ENCODE assay signal across 8 mouse cellular contexts in genomic region chr7:31041662-31042315, GRCm38 (mm10). TPM values are rescaled to one million over a fixed set of nuclear protein-coding genes. Genes with fewer than 3 reads are reported as not detected.
DNase-seq lines count a peak whose midpoint lies in the region; TF ChIP-seq lines count a peak whose summit lies in the region.

No protein-coding gene starts in this region.

- DNase-seq in CH12.LX (ENCODE audit: extremely low read depth): peak; percentile 46
- peak; percentile 27 for DNase-seq in brain, adult 2 months (ENCODE audit: low read depth, low spot score)
- DNase-seq in heart, embryonic 10.5 days (ENCODE audit: low spot score): no peak
- DNase-seq in kidney, adult 9 months: peak; percentile 49
- DNase-seq in lung, postnatal 25 days (ENCODE audit: low spot score): peak; percentile 79
- DNase-seq in spleen, adult 18-20 months: peak; percentile 66 to 69
- no peak for DNase-seq in left cerebral cortex, postnatal 25 days (ENCODE audit: low spot score in 2 of 2)
- no peak for DNase-seq in right cerebral cortex, adult 18-20 months

- 6% methylated on average over 28 of the region's 28 CpGs for WGBS in heart, embryonic 10.5 days

- peak; percentile 60; the same call in 1 of the 2 replicates for TF ChIP-seq POLR2A in CH12.LX (IDR thresholded peaks at IDR 0.05; ENCODE audit: low read depth, low read length)

- H3K4me2 ChIP-seq in CH12.LX (ENCODE audit: insufficient read depth, low read depth, poor library complexity, severe bottlenecking): peak overlapping the region; percentile 48

- H3K9me3 ChIP-seq in CH12.LX (replicated peaks; ENCODE audit: low read length): no peaks in the 10 kb centered on the region
- H3K9me3 ChIP-seq in heart, embryonic 10.5 days: no peaks in the 10 kb centered on the region

- H3K9ac ChIP-seq in CH12.LX (ENCODE audit: insufficient read depth, low read depth): peak overlapping the region; percentile 26; the same call in 1 of the 2 replicates

- peak; percentile 34; the same call in 1 of the 2 replicates for TF ChIP-seq EP300 in CH12.LX (IDR thresholded peaks at IDR 0.05; ENCODE audit: low read length)

- dilution Hi-C loops in CH12.LX (cut with MboI; ENCODE audit: extremely low pct_ligation_motif_present, extremely low pct_unique_long_range_greater_than_20kb, low sequenced_read_pairs): no loop called here

- in situ Hi-C loops in CH12.LX (cut with MboI; ENCODE audit: low pct_ligation_motif_present, low pct_unique_long_range_greater_than_20kb, low sequenced_read_pairs): no loop called here

- H3K4me1 ChIP-seq in CH12.LX (ENCODE audit: control insufficient read depth in 1 of 2, insufficient read depth in 2 of 2): peaks cover 3 to 36% of the 10 kb centered on the region in 2 experiments
- H3K4me1 ChIP-seq in heart, embryonic 10.5 days: peaks cover 14% of the 10 kb centered on the region

- H3K27me3 ChIP-seq in CH12.LX (replicated peaks): peaks cover 22% of the 10 kb centered on the region
- peaks cover 59% of the 10 kb centered on the region for H3K27me3 ChIP-seq in heart, embryonic 10.5 days (ENCODE audit: insufficient read depth, poor library complexity, severe bottlenecking)

- H3K36me3 ChIP-seq in CH12.LX (replicated peaks in 1 of 2; ENCODE audit: control insufficient read depth in 1 of 2, insufficient read depth in 1 of 2, low read length in 1 of 2): peaks cover 0 to 25% of the 10 kb centered on the region in 2 experiments
- H3K36me3 ChIP-seq in heart, embryonic 10.5 days: no peaks in the 10 kb centered on the region

- intact Hi-C loops in left cerebral cortex, postnatal 25 days (cut with DNase I): no loop called here

- no peaks in the 10 kb centered on the region for H3K79me2 ChIP-seq in CH12.LX (replicated peaks; ENCODE audit: control insufficient read depth, extremely low read depth, insufficient read depth, poor library complexity, severe bottlenecking)

- no peak for TF ChIP-seq CTCF in CH12.LX (conservative IDR thresholded peaks at IDR 0.05 in 1 of 2, IDR thresholded peaks at IDR 0.05 in 1 of 2; ENCODE audit: low read depth in 2 of 2, low read length in 2 of 2)

- no peak for TF ChIP-seq RAD21 in CH12.LX (IDR thresholded peaks at IDR 0.05; ENCODE audit: low read depth, low read length)

- no peak overlapping the region for H3K27ac ChIP-seq in CH12.LX (ENCODE audit: insufficient read depth, low read depth)
- peak overlapping the region; percentile 73 for H3K27ac ChIP-seq in heart, embryonic 10.5 days

- H3K4me3 ChIP-seq in CH12.LX (replicated peaks in 1 of 3; ENCODE audit: low read depth in 2 of 3, low read length in 2 of 3, poor library complexity in 1 of 3): peak overlapping the region; percentile 58 to 73 (median 71)
- H3K4me3 ChIP-seq in heart, embryonic 10.5 days: peak overlapping the region; percentile 53

TF ChIP-seq in CH12.LX, 34 proteins besides CTCF, POLR2A, EP300 and RAD21:
- TF ChIP-seq ZC3H11A (IDR thresholded peaks at IDR 0.05; ENCODE audit: low read depth, low read length) (no peak), MAFK (IDR thresholded peaks at IDR 0.05; ENCODE audit: insufficient replicate concordance, low read length) (no peak), ZMIZ1 (IDR thresholded peaks at IDR 0.05; ENCODE audit: low read depth, low read length) (peak; percentile 50; the same call in 1 of the 2 replicates), JUN (IDR thresholded peaks at IDR 0.05; ENCODE audit: insufficient read depth, low read depth, low read length) (no peak), ETS1 (conservative IDR thresholded peaks at IDR 0.05; ENCODE audit: low read depth, low read length) (peak; percentile 50; the same call in 1 of the 2 replicates), IRF4 (IDR thresholded peaks at IDR 0.05; ENCODE audit: low read depth, low read length) (0 out of 2 replicates have a peak, but pooled peaks have one; percentile 36), MEF2A (IDR thresholded peaks at IDR 0.05; ENCODE audit: borderline replicate concordance, low read depth, low read length) (peak; percentile 65; the same call in 1 of the 2 replicates), KAT2A (IDR thresholded peaks at IDR 0.05; ENCODE audit: insufficient replicate concordance, low read length) (no peak), PAX5 (IDR thresholded peaks at IDR 0.05; ENCODE audit: low read length) (no peak), UBTF (IDR thresholded peaks at IDR 0.05; ENCODE audit: low read depth, low read length) (no peak), CHD2 (IDR thresholded peaks at IDR 0.05; ENCODE audit: low read length) (no peak), BHLHE40 (IDR thresholded peaks at IDR 0.05; ENCODE audit: low read depth, low read length) (no peak), JUND (conservative IDR thresholded peaks at IDR 0.05; ENCODE audit: low read depth, low read length) (no peak), USF1 (IDR thresholded peaks at IDR 0.05; ENCODE audit: low read depth, low read length) (no peak), ZNF384 (IDR thresholded peaks at IDR 0.05; ENCODE audit: low read depth, low read length) (no peak), USF2 (conservative IDR thresholded peaks at IDR 0.05; ENCODE audit: low read depth, low read length) (no peak), TBP (conservative IDR thresholded peaks at IDR 0.05; ENCODE audit: low read depth, low read length) (no peak), TCF12 (IDR thresholded peaks at IDR 0.05; ENCODE audit: low read depth, low read length) (0 out of 2 replicates have a peak, but pooled peaks have one; percentile 11), CHD1 (IDR thresholded peaks at IDR 0.05; ENCODE audit: low read depth, low read length) (0 out of 2 replicates have a peak, but pooled peaks have one; percentile 67), MAX (IDR thresholded peaks at IDR 0.05; ENCODE audit: low read length) (0 out of 2 replicates have a peak, but pooled peaks have one; percentile 15), MXI1 (IDR thresholded peaks at IDR 0.05; ENCODE audit: low read depth, low read length) (peak; percentile 80), GABPA (IDR thresholded peaks at IDR 0.05; ENCODE audit: insufficient replicate concordance, low read depth, low read length) (no peak), ZKSCAN1 (IDR thresholded peaks at IDR 0.05; ENCODE audit: borderline replicate concordance, low read depth, low read length) (no peak), E2F4 (IDR thresholded peaks at IDR 0.05; ENCODE audit: insufficient replicate concordance, low read depth, low read length) (no peak), NRF1 (IDR thresholded peaks at IDR 0.05; ENCODE audit: low read depth, low read length) (no peak), HCFC1 (IDR thresholded peaks at IDR 0.05; ENCODE audit: low read depth, low read length) (0 out of 2 replicates have a peak, but pooled peaks have one; percentile 21), POLR2AphosphoS2 (IDR thresholded peaks at IDR 0.05; ENCODE audit: low read depth, low read length) (no peak), ELF1 (IDR thresholded peaks at IDR 0.05; ENCODE audit: low read depth, low read length) (no peak), RCOR1 (conservative IDR thresholded peaks at IDR 0.05; ENCODE audit: low read depth, low read length) (no peak), SIN3A (IDR thresholded peaks at IDR 0.05; ENCODE audit: low read length) (peak; percentile 76), MAZ (IDR thresholded peaks at IDR 0.05; ENCODE audit: low read depth, low read length) (0 out of 2 replicates have a peak, but pooled peaks have one; percentile 46), MYC (IDR thresholded peaks at IDR 0.05; ENCODE audit: low read depth, low read length) (no peak), SMC3 (IDR thresholded peaks at IDR 0.05; ENCODE audit: low read depth, low read length) (no peak), NELFE (IDR thresholded peaks at IDR 0.05; ENCODE audit: low read depth, low read length) (peak; percentile 49)

RNA-seq across cellular contexts. Expression of gene Fxyd5, which starts 0.5 kb away (rescaled TPM):
- total RNA-seq in CH12.LX (2012; rRNA removed) (71.6 and 73.2 TPM in 2 replicates), CH12.LX (2014; rRNA removed) (38.3 and 43.8 TPM in 2 replicates)
- 96.8 and 124 TPM in 2 replicates for polyA plus RNA-seq in CH12.LX (2012; ENCODE audit: insufficient read length, low read depth)
- polyA plus RNA-seq in heart, embryonic 10.5 days (2016; fragmentation: Nextera tagmentation; extraction: Ambion mirVana): 24.3 and 26.4 TPM in 2 replicates
- 10 to 100 TPM; 22.6 to 27.8 TPM for total RNA-seq in left cerebral cortex, postnatal 25 days (2021)

RNA-seq across cellular contexts. Expression of gene Fxyd7, which starts 9.5 kb away (rescaled TPM):
- total RNA-seq in CH12.LX (2012; rRNA removed) (not detected in 2 replicates), CH12.LX (2014; rRNA removed) (not detected in 2 replicates)
- polyA plus RNA-seq in CH12.LX (2012; ENCODE audit: insufficient read length, low read depth): not detected in 2 replicates
- 0.22 and 1.5 TPM in 2 replicates for polyA plus RNA-seq in heart, embryonic 10.5 days (2016; fragmentation: Nextera tagmentation; extraction: Ambion mirVana)
- total RNA-seq in left cerebral cortex, postnatal 25 days (2021): 100 to 1,000 TPM; 185 to 232 TPM

RNA-seq across cellular contexts. Expression of gene Fxyd1, which starts 15.2 kb away (rescaled TPM):
- not detected in 2 replicates for total RNA-seq in CH12.LX (2012; rRNA removed)
- not detected in 2 replicates for total RNA-seq in CH12.LX (2014; rRNA removed)
- polyA plus RNA-seq in CH12.LX (2012; ENCODE audit: insufficient read length, low read depth): not detected in 2 replicates
- 167 and 365 TPM in 2 replicates for polyA plus RNA-seq in heart, embryonic 10.5 days (2016; fragmentation: Nextera tagmentation; extraction: Ambion mirVana)
- total RNA-seq in left cerebral cortex, postnatal 25 days (2021): 10 to 100 TPM; 79.9 to 81.6 TPM

RNA-seq across cellular contexts. Expression of gene Lgi4, which starts 17.4 kb away (rescaled TPM):
- total RNA-seq in CH12.LX (2012; rRNA removed): not detected in 2 replicates
- not detected in 2 replicates for total RNA-seq in CH12.LX (2014; rRNA removed)
- polyA plus RNA-seq in CH12.LX (2012; ENCODE audit: insufficient read length, low read depth): not detected in 2 replicates
- 0.27 and 0.41 TPM in 2 replicates for polyA plus RNA-seq in heart, embryonic 10.5 days (2016; fragmentation: Nextera tagmentation; extraction: Ambion mirVana)
- total RNA-seq in left cerebral cortex, postnatal 25 days (2021): 10 to 100 TPM; 24.2 to 24.9 TPM

RNA-seq across cellular contexts. Expression of gene Fxyd3, which starts 34.7 kb away (rescaled TPM):
- not detected in 2 replicates for total RNA-seq in CH12.LX (2012; rRNA removed)
- total RNA-seq in CH12.LX (2014; rRNA removed): not detected in 2 replicates
- 0.08 TPM in 1 of 2 replicates, not detected in the other for polyA plus RNA-seq in CH12.LX (2012; ENCODE audit: insufficient read length, low read depth)
- polyA plus RNA-seq in heart, embryonic 10.5 days (2016; fragmentation: Nextera tagmentation; extraction: Ambion mirVana): 0.53 and 2.0 TPM in 2 replicates
- total RNA-seq in left cerebral cortex, postnatal 25 days (2021): not detected

Comparison
In these comparisons a context has a peak if more than half of its experiments do, and no peak if none do; other contexts are left out.
1. DNase-seq: peak in CH12.LX (single experiment), brain, adult 2 months (single experiment), kidney, adult 9 months (single experiment), lung, postnatal 25 days (single experiment) and spleen, adult 18-20 months (2 of 2); none in heart, embryonic 10.5 days (single experiment), left cerebral cortex, postnatal 25 days (0 of 2) and right cerebral cortex, adult 18-20 months (single experiment).
2. RNA of gene Fxyd7, which starts 9.5 kb away (total RNA-seq): 185 to 232 TPM in left cerebral cortex, postnatal 25 days; not detected in CH12.LX; every median in the first group is over 100 times any median in the second.
3. RNA of gene Fxyd1, which starts 15.2 kb away (total RNA-seq): 79.9 to 81.6 TPM in left cerebral cortex, postnatal 25 days; not detected in CH12.LX; every median in the first group is over 10 times any median in the second.